Mouse (Mus musculus) embryonic facial prominence, embryonic 12.5 days (tissue): ENCODE results near the gene Aph1a. TPM values are rescaled to one million over a fixed set of nuclear protein-coding genes. Genes with fewer than 3 reads are reported as not detected.

Source experiments
- ATAC-seq: fragments of 200-750 bp; cut with Nextera tagmentation; 2 replicates; pipeline ENCODE4 v1.8.0; 2017; ENCODE audit not compliant: insufficient number of reproducible peaks, insufficient read depth, low FRiP score, low TSS enrichment
- H3K27ac ChIP-seq: fragments of 300-500 bp; sonication (generic); 2 replicates; pipeline ENCODE4 v1.5.1; 2016; ENCODE audit warnings: mild to moderate bottlenecking
- H3K27me3 ChIP-seq: fragments of 300-500 bp; sonication (generic); 2 replicates; pipeline ENCODE4 v1.6.1; 2016; ENCODE audit warnings: mild to moderate bottlenecking, moderate library complexity
- H3K36me3 ChIP-seq: fragments of 300-500 bp; sonication (generic); 2 replicates; pipeline ENCODE4 v1.6.1; 2016; ENCODE audit warnings: mild to moderate bottlenecking
- H3K4me1 ChIP-seq: fragments of 300-500 bp; sonication (generic); 2 replicates; pipeline ENCODE4 v1.6.1; 2016
- H3K4me2 ChIP-seq: fragments of 300-500 bp; sonication (generic); replicated peaks from 2 replicates; pipeline ENCODE4 v1.6.1; 2016; ENCODE audit warnings: mild to moderate bottlenecking, moderate library complexity
- H3K4me3 ChIP-seq: fragments of 300-500 bp; sonication (generic); 2 replicates; pipeline ENCODE4 v1.5.1; 2016; ENCODE audit warnings: mild to moderate bottlenecking
- H3K9ac ChIP-seq: fragments of 300-500 bp; sonication (generic); 2 replicates; pipeline ENCODE4 v1.6.1; 2016; ENCODE audit warnings: mild to moderate bottlenecking, moderate library complexity
- H3K9me3 ChIP-seq: fragments of 300-500 bp; sonication (generic); 2 replicates; pipeline ENCODE4 v1.6.1; 2016; ENCODE audit warnings: mild to moderate bottlenecking, moderate library complexity
- WGBS: fragments of 180-500 bp; shearing (Covaris S2); methylation state at CpG from one replicate; pipeline ENCODE4 v1.1.7; 2016; 5-methylcytosine and 5-hydroxymethylcytosine counted together
- polyA plus RNA-seq: library from polyadenylated mRNA; unstranded; fragments of >200 nt; fragmentation: Nextera tagmentation; extraction: Ambion mirVana; gene quantifications from 2 replicates; pipeline ENCODE4 v1.2.1, GENCODE M21; 2016

Gene Aph1a
- polyA plus RNA-seq, 1 experiment from 2014 or later: 31.3 TPM

GRCm38 (mm10) chr3:95925087-95925486 is 31.3 kb downstream of the Aph1a start:
- Histone ChIP-seq H3K36me3 (no peaks in the 10 kb centered on the region), H3K27me3 (no peaks in the 10 kb centered on the region), H3K27ac (no peak overlapping the region), H3K9me3 (no peaks in the 10 kb centered on the region), H3K4me1 (no peaks in the 10 kb centered on the region), H3K9ac (no peak overlapping the region), H3K4me2 (no peak overlapping the region), H3K4me3 (no peak overlapping the region)
- no peak for ATAC-seq
- WGBS: 74% methylated on average over 5 of the region's 5 CpGs

GRCm38 (mm10) chr3:95928261-95928657 is 34.5 kb downstream of the Aph1a start:
- Histone ChIP-seq H3K4me1 (0 out of 2 replicates have a peak, but pooled peaks cover 4% of the 10 kb centered on the region), H3K4me2 (peak overlapping the region; percentile 57), H3K27ac (peak overlapping the region; percentile 93), H3K9ac (peak overlapping the region; percentile 49; the same call in 1 of the 2 replicates), H3K36me3 (peaks cover under 1% of the 10 kb centered on the region; the same call in 1 of the 2 replicates), H3K4me3 (peak overlapping the region; percentile 93), H3K27me3 (no peaks in the 10 kb centered on the region), H3K9me3 (no peaks in the 10 kb centered on the region)
- ATAC-seq: no peak
- 80% methylated on average over 6 of the region's 6 CpGs for WGBS

GRCm38 (mm10) chr3:95928658-95929503 is 35.1 kb downstream of the Aph1a start, which contains the start of gene Anp32e:
Gene Anp32e (plus strand): TSS chr3:95929246.
- peak; percentile 100 for ATAC-seq
- H3K27me3 ChIP-seq: no peaks in the 10 kb centered on the region
- peak within 1 kb of the TSS; percentile 93 for H3K4me3 ChIP-seq
- H3K36me3 ChIP-seq: peaks cover 7% of the 10 kb centered on the region
- peak within 1 kb of the TSS; percentile 99 for H3K9ac ChIP-seq
- H3K4me2 ChIP-seq: peak within 1 kb of the TSS; percentile 63
- H3K4me1 ChIP-seq: 0 out of 2 replicates have a peak, but pooled peaks cover 4% of the 10 kb centered on the region
- under 1% methylated on average over 49 of the region's 49 CpGs for WGBS
- H3K27ac ChIP-seq: peak within 1 kb of the TSS; percentile 93
- H3K9me3 ChIP-seq: no peaks in the 10 kb centered on the region

- H3K27ac ChIP-seq: peak overlapping the region; percentile 93
- peak overlapping the region; percentile 63 for H3K4me2 ChIP-seq
- peak; percentile 23; the same call in 1 of the 2 replicates for ATAC-seq
- no peaks in the 10 kb centered on the region for H3K9me3 ChIP-seq
- under 1% methylated on average over 103 of the region's 105 CpGs for WGBS
- H3K4me3 ChIP-seq: peak overlapping the region; percentile 93
- no peaks in the 10 kb centered on the region for H3K27me3 ChIP-seq
- peaks cover 16% of the 10 kb centered on the region for H3K36me3 ChIP-seq
- H3K4me1 ChIP-seq: 0 out of 2 replicates have a peak, but pooled peaks cover 4% of the 10 kb centered on the region
- H3K9ac ChIP-seq: peak overlapping the region; percentile 99
Observed at GRCm38 (mm10) chr3:95929581-95930470, 36.1 kb downstream of the Aph1a start.

GRCm38 (mm10) chr3:95930471-95930789 is 36.7 kb downstream of the Aph1a start:
- H3K4me3 ChIP-seq: peak overlapping the region; percentile 93
- H3K27ac ChIP-seq: peak overlapping the region; percentile 93
- H3K36me3 ChIP-seq: peaks cover 22% of the 10 kb centered on the region
- WGBS: 6% methylated on average over 5 of the region's 5 CpGs
- H3K9me3 ChIP-seq: no peaks in the 10 kb centered on the region
- no peaks in the 10 kb centered on the region for H3K27me3 ChIP-seq
- ATAC-seq: no peak
- H3K9ac ChIP-seq: peak overlapping the region; percentile 99
- H3K4me1 ChIP-seq: 0 out of 2 replicates have a peak, but pooled peaks cover 4% of the 10 kb centered on the region
- H3K4me2 ChIP-seq: peak overlapping the region; percentile 63

- H3K36me3 ChIP-seq: peaks cover 26% of the 10 kb centered on the region
- H3K9ac ChIP-seq: no peak overlapping the region
- H3K27ac ChIP-seq: no peak overlapping the region
- 91% methylated on average over 1 of the region's 1 CpGs for WGBS
- no peak overlapping the region for H3K4me3 ChIP-seq
- no peak overlapping the region for H3K4me2 ChIP-seq
- no peak for ATAC-seq
- H3K4me1 ChIP-seq: 0 out of 2 replicates have a peak, but pooled peaks cover 4% of the 10 kb centered on the region
- H3K9me3 ChIP-seq: no peaks in the 10 kb centered on the region
- no peaks in the 10 kb centered on the region for H3K27me3 ChIP-seq
Observed at GRCm38 (mm10) chr3:95931471-95931870, 37.7 kb downstream of the Aph1a start.

- Histone ChIP-seq H3K36me3 (peaks cover 32% of the 10 kb centered on the region), H3K4me2 (no peak overlapping the region), H3K4me1 (0 out of 2 replicates have a peak, but pooled peaks cover 4% of the 10 kb centered on the region), H3K27ac (no peak overlapping the region), H3K9me3 (no peaks in the 10 kb centered on the region), H3K4me3 (no peak overlapping the region), H3K9ac (no peak overlapping the region), H3K27me3 (no peaks in the 10 kb centered on the region)
- WGBS: 59% methylated on average over 1 of the region's 1 CpGs
- ATAC-seq: no peak
Observed at GRCm38 (mm10) chr3:95932157-95932556, 38.4 kb downstream of the Aph1a start.

- H3K27ac ChIP-seq: no peak overlapping the region
- no peak for ATAC-seq
- peaks cover 36% of the 10 kb centered on the region for H3K36me3 ChIP-seq
- H3K4me1 ChIP-seq: 0 out of 2 replicates have a peak, but pooled peaks cover 4% of the 10 kb centered on the region
- 91% methylated on average over 7 of the region's 7 CpGs for WGBS
- no peaks in the 10 kb centered on the region for H3K9me3 ChIP-seq
- H3K27me3 ChIP-seq: no peaks in the 10 kb centered on the region
- H3K4me2 ChIP-seq: no peak overlapping the region
- no peak overlapping the region for H3K4me3 ChIP-seq
- no peak overlapping the region for H3K9ac ChIP-seq
Observed at GRCm38 (mm10) chr3:95932566-95932965, 38.8 kb downstream of the Aph1a start.

- Histone ChIP-seq H3K27me3 (no peaks in the 10 kb centered on the region), H3K4me3 (no peak overlapping the region), H3K4me2 (no peak overlapping the region), H3K27ac (no peak overlapping the region), H3K9me3 (no peaks in the 10 kb centered on the region), H3K9ac (no peak overlapping the region), H3K36me3 (peaks cover 42% of the 10 kb centered on the region), H3K4me1 (0 out of 2 replicates have a peak, but pooled peaks cover 4% of the 10 kb centered on the region)
- ATAC-seq: no peak
- 95% methylated on average over 7 of the region's 7 CpGs for WGBS
Observed at GRCm38 (mm10) chr3:95933111-95933750, 39.5 kb downstream of the Aph1a start.

- Histone ChIP-seq H3K4me1 (0 out of 2 replicates have a peak, but pooled peaks cover 4% of the 10 kb centered on the region), H3K9ac (no peak overlapping the region), H3K27me3 (no peaks in the 10 kb centered on the region), H3K4me3 (no peak overlapping the region), H3K4me2 (no peak overlapping the region), H3K36me3 (peaks cover 54% of the 10 kb centered on the region), H3K27ac (no peak overlapping the region), H3K9me3 (no peaks in the 10 kb centered on the region)
- 91% methylated on average over 1 of the region's 1 CpGs for WGBS
- no peak for ATAC-seq
Observed at GRCm38 (mm10) chr3:95934448-95934847, 40.7 kb downstream of the Aph1a start.

- Histone ChIP-seq H3K27me3 (no peaks in the 10 kb centered on the region), H3K4me3 (no peak overlapping the region), H3K4me2 (no peak overlapping the region), H3K27ac (no peak overlapping the region), H3K9ac (no peak overlapping the region), H3K36me3 (peaks cover 92% of the 10 kb centered on the region), H3K4me1 (no peaks in the 10 kb centered on the region), H3K9me3 (no peaks in the 10 kb centered on the region)
- ATAC-seq: no peak
- 96% methylated on average over 8 of the region's 8 CpGs for whole genome bisulfite sequencing
Observed at GRCm38 (mm10) chr3:95938217-95938616, 44.4 kb downstream of the Aph1a start.
